Mouse (Mus musculus) duodenum, adult 2 months (tissue): ENCODE measurements around the gene Smim6. TPM values are rescaled to one million over a fixed set of nuclear protein-coding genes. Genes with fewer than 3 reads are reported as not detected.

Source experiments
- polyA plus RNA-seq: library from polyadenylated mRNA; depleted of rRNA; stranded (reverse); fragments of >200 nt; gene quantifications from 2 replicates; pipeline ENCODE4 v1.2.3, GENCODE M21; 2012; ENCODE audit warnings: low replicate concordance; rRNA removed

The Smim6 gene
- polyA plus RNA-seq, result 6.3 and 7.1 TPM in 2 replicates

DNA sequence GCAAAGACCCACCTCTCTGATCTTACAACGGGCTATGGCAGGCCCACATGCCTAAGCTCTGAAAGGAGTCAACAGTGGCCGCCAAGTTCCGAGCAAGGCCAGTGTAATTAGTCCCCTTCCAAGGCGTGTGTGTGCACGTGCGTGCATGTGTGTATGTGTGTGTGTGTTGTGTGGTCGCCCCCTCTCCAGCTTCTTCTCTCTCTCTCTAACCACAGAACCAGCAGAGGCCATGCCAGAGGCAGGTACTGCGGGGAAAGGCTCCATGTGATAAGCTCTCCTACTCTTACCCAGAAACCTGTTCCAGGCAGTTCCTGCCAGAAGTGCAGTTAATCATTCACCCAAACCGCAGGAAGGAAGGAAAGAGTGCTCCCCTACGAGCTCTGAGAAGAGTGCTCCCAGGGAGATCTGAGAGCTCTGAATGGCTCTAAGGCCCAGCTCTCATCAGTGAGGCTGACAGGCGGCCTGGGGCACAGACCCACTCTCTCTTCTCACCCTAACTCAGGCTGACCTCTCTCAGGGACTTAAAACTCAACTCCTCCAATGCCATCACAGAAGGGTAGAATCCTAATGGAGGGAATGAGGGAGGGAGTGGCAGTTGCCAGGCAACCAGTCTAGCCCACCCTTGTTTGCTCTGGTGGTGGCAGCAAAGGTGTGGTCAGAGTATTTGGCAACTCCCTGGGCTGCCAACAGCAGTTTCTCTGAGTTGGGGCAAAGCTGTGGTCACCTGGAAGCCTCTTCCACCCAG is at the start of gene Smim6:
TSS of gene Smim6 (plus strand) at position 386 of the 745 bp plus-strand sequence.

GRCm38 (mm10) chr11:115899486-115900266 is 12.1 kb upstream of the Smim6 start, which contains the start of gene Smim5:
Smim5 (plus strand) TSS chr11:115899966.

GRCm38 (mm10) chr11:115933108-115933746 is 21.4 kb downstream of the Smim6 start, which contains the start of the genes Sap30bp and Recql5:
Sap30bp (plus strand) TSS chr11:115933282.
Recql5 (minus strand) TSS chr11:115933477.

Other genes with a start within 250 kb of the Smim6 start
- 25.3 and 37.6 TPM in 2 replicates for gene Grb2, start 203.4 kb upstream of the Smim6 start, polyA plus RNA-seq
- 87.6 and 103 TPM in 2 replicates for gene Tmem94, start 146.6 kb upstream of the Smim6 start, polyA plus RNA-seq
- gene Caskin2, start 98.4 kb upstream of the Smim6 start, polyA plus RNA-seq, result 30.2 and 41.0 TPM in 2 replicates
- gene Tsen54, start 97.3 kb upstream of the Smim6 start, polyA plus RNA-seq, result 43.3 and 67.7 TPM in 2 replicates
- 207 and 252 TPM in 2 replicates for gene Llgl2, start 88.0 kb upstream of the Smim6 start, polyA plus RNA-seq
- 427 and 1,224 TPM in 2 replicates for gene Myo15b, start 53.6 kb upstream of the Smim6 start, polyA plus RNA-seq
- 0.71 and 1.8 TPM in 2 replicates for gene Smim5, start 12.1 kb upstream of the Smim6 start, polyA plus RNA-seq
- gene Sap30bp, start 21.3 kb downstream of the Smim6 start, polyA plus RNA-seq, result 20.5 and 22.2 TPM in 2 replicates
- 11.2 and 15.0 TPM in 2 replicates for gene Recql5, start 21.5 kb downstream of the Smim6 start, polyA plus RNA-seq
- gene Itgb4, start 62.7 kb downstream of the Smim6 start, polyA plus RNA-seq, result 58.5 and 81.0 TPM in 2 replicates
- 75.5 and 95.6 TPM in 2 replicates for gene Galk1, start 100.7 kb downstream of the Smim6 start, polyA plus RNA-seq
- gene H3f3b, start 115.9 kb downstream of the Smim6 start, polyA plus RNA-seq, result 118 and 156 TPM in 2 replicates
- 16.6 and 27.4 TPM in 2 replicates for gene Unk, start 118.3 kb downstream of the Smim6 start, polyA plus RNA-seq
- 5.5 and 11.2 TPM in 2 replicates for gene Unc13d, start 165.9 kb downstream of the Smim6 start, polyA plus RNA-seq
- 285 and 420 TPM in 2 replicates for gene Wbp2, start 175.0 kb downstream of the Smim6 start, polyA plus RNA-seq
- gene Trim47, start 215.2 kb downstream of the Smim6 start, polyA plus RNA-seq, result 36.2 and 37.8 TPM in 2 replicates
- gene Trim65, start 219.1 kb downstream of the Smim6 start, polyA plus RNA-seq, result 10.0 and 11.2 TPM in 2 replicates
- 57.3 and 106 TPM in 2 replicates for gene Mrpl38, start 226.9 kb downstream of the Smim6 start, polyA plus RNA-seq